Mouse (Mus musculus): ENCODE results near the gene Cd3eap. TPM values are rescaled to one million over a fixed set of nuclear protein-coding genes. Genes with fewer than 3 reads are reported as not detected.

Gene Cd3eap
- total RNA-seq, 2 experiments from 2014 or later = 9.1 to 9.7 TPM

- no peak for DNase-seq (ENCODE audit: low spot score)
- intact Hi-C loops (cut with DNase I) = no loop called here
These were observed 45.2 kb downstream of the Cd3eap start for GRCm38 (mm10) chr7:19314033-19314432.

GRCm38 (mm10) chr7:19311991-19312390 is 47.3 kb downstream of the Cd3eap start:
- intact Hi-C loops (cut with DNase I) = no loop called here
- no peak for DNase-seq (ENCODE audit: low spot score)

- intact Hi-C loops (cut with DNase I) = no loop called here
- peak; percentile 90 for DNase-seq (ENCODE audit: low spot score)
These were observed 49.2 kb downstream of the Cd3eap start, which contains the start of gene Fosb for GRCm38 (mm10) chr7:19309884-19310641. Gene Fosb (minus strand): TSS chr7:19310051.

DNA sequence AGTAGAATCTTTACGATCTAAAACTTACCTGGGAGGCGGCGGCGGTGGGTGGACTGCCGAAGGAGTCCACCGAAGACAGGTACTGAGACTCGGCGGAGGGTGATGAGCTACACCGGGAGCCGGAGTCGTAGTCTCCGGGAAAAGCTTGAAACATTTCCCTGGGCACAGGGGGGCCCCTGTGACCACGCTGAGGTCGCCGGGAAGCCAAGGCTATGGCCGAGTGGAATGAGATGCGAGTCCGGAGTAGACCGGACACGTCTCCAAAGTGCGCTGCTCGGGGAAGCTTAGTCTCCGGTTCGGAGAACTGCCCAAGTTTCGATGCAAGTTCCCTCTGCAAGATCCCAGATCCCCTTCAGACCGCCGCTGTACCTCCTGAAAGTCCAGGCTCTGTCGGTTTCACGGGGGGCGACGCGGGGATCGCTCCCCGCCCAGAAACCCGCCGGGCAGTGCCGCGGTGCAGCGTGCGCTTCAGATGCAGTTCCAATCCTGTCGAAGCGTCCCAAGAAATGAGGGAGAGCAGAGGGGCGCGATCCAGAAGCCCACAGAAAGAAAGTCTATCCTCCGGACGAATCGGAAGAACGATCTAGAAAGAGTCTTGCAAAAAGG is 49.9 kb downstream of the Cd3eap start:
- intact Hi-C loops (cut with DNase I) = no loop called here
- DNase-seq (ENCODE audit: low spot score) = no peak

- intact Hi-C loops (cut with DNase I) = no loop called here
- DNase-seq (ENCODE audit: low spot score) = peak; percentile 95
These were observed 50.6 kb downstream of the Cd3eap start for GRCm38 (mm10) chr7:19308454-19309277.

GRCm38 (mm10) chr7:19307739-19308453 is 51.4 kb downstream of the Cd3eap start:
- intact Hi-C loops (cut with DNase I) = no loop called here
- DNase-seq (ENCODE audit: low spot score) = peak; percentile 64

GRCm38 (mm10) chr7:19306819-19307738 is 52.2 kb downstream of the Cd3eap start:
- DNase-seq (ENCODE audit: low spot score) = no peak
- intact Hi-C loops (cut with DNase I) = no loop called here

Small RNA genes lying within 50 kb of the gene (microRNA-seq; reads per million reads assigned to microRNA genes)
- not detected for gene Mir343

Other genes with a start within 250 kb of the Cd3eap start
- not detected for gene Gm4969, start 241.1 kb downstream of the Cd3eap start, total RNA-seq (2021)
- gene Fbxo46, start 239.6 kb downstream of the Cd3eap start, total RNA-seq (2021) = 1 to 10 TPM; 5.4 to 5.5 TPM
- gene Qpctl, start 210.2 kb downstream of the Cd3eap start, total RNA-seq (2021) = 1 to 10 TPM; 4.6 to 5.1 TPM
- 10 to 100 TPM; 67.8 to 71.0 TPM for gene Snrpd2, start 209.8 kb downstream of the Cd3eap start, total RNA-seq (2021)
- gene Gipr, start 193.4 kb downstream of the Cd3eap start, total RNA-seq (2021) = under 1 TPM; 0.21 to 0.22 TPM
- 10 to 100 TPM; 37.1 to 37.8 TPM for gene Eml2, start 183.1 kb downstream of the Cd3eap start, total RNA-seq (2021)
- 1 to 10 TPM; 8.6 to 9.4 TPM for gene Gpr4, start 146.9 kb downstream of the Cd3eap start, total RNA-seq (2021)
- 10 to 100 TPM; 57.6 to 59.3 TPM for gene Opa3, start 131.1 kb downstream of the Cd3eap start, total RNA-seq (2021)
- 10 to 100 TPM; 35.7 to 39.4 TPM for gene Vasp, start 87.7 kb downstream of the Cd3eap start, total RNA-seq (2021)
- gene Ppm1n, start 79.4 kb downstream of the Cd3eap start, total RNA-seq (2021) = not detected
- 100 to 1,000 TPM; 124 to 136 TPM for gene Rtn2, start 76.9 kb downstream of the Cd3eap start, total RNA-seq (2021)
- under 1 TPM; 0.59 to 0.81 TPM for gene Fosb, start 49.4 kb downstream of the Cd3eap start, total RNA-seq (2021)
- gene Ercc1, start 14.7 kb downstream of the Cd3eap start, total RNA-seq (2021) = 10 to 100 TPM; 40.7 to 45.1 TPM
- gene Ppp1r13l, start 266 bp upstream of the Cd3eap start, total RNA-seq (2021) = 10 to 100 TPM; 36.5 to 40.5 TPM
- gene Ercc2, start 22.5 kb upstream of the Cd3eap start, total RNA-seq (2021) = 10 to 100 TPM; 10.8 to 12.6 TPM
- under 1 TPM; 0.23 to 0.31 TPM for gene Klc3, start 44.6 kb upstream of the Cd3eap start, total RNA-seq (2021)
- 1,000 to 10,000 TPM; 4,463 to 5,048 TPM for gene Ckm, start 45.3 kb upstream of the Cd3eap start, total RNA-seq (2021)
- 10 to 100 TPM; 22.3 to 24.3 TPM for gene Mark4, start 99.3 kb upstream of the Cd3eap start, total RNA-seq (2021)
- gene Exoc3l2, start 103.8 kb upstream of the Cd3eap start, total RNA-seq (2021) = 1 to 10 TPM; 1.2 to 1.3 TPM
- 1 to 10 TPM; 2.3 to 2.4 TPM for gene Bloc1s3, start 148.9 kb upstream of the Cd3eap start, total RNA-seq (2021)
- 10 to 100 TPM; 35.6 to 35.9 TPM for gene Trappc6a, start 148.9 kb upstream of the Cd3eap start, total RNA-seq (2021)
- gene Nkpd1, start 158.4 kb upstream of the Cd3eap start, total RNA-seq (2021) = not detected
- 10 to 100 TPM; 48.0 to 52.3 TPM for gene Ppp1r37, start 203.6 kb upstream of the Cd3eap start, total RNA-seq (2021)
- under 1 TPM; 0.28 to 0.49 TPM for gene Zfp296, start 217.8 kb upstream of the Cd3eap start, total RNA-seq (2021)
- 10 to 100 TPM; 44.6 to 45.6 TPM for gene Gemin7, start 218.1 kb upstream of the Cd3eap start, total RNA-seq (2021)
- 10 to 100 TPM; 14.5 to 20.5 TPM for gene Clasrp, start 245.0 kb upstream of the Cd3eap start, total RNA-seq (2021)